Mouse (Mus musculus) liver, embryonic 14.5 days (tissue): Measurements from ENCODE around the gene Heatr5a.

ENCODE experiments used
- CTCF ChIP-seq: IDR thresholded peaks from 2 replicates; pipeline ENCODE4 v1.5.1; 2016; ENCODE audit warnings: antibody characterized with exemption, low read depth, control low read depth
- EP300 ChIP-seq: IDR thresholded peaks from 2 replicates; pipeline ENCODE4 v1.6.1; 2016; ENCODE audit warnings: antibody characterized with exemption, low read depth

GRCm38 (mm10) chr12:51865061-51865789, 105.9 kb downstream of the Heatr5a start:
- TF ChIP-seq CTCF = no peak
- no peak for TF ChIP-seq EP300
